Mouse (Mus musculus) G1E (cell line): ENCODE data around the gene Tsen54. TPM values are rescaled to one million over a fixed set of nuclear protein-coding genes. Genes with fewer than 3 reads are reported as not detected.
"Not testable (repeated sequence)": the region's sequence is repeated elsewhere in the genome, so short reads cannot be mapped to it uniquely, and the experiment has no call there.

ENCODE experiments used
- ATAC-seq: 2 replicates; pipeline ENCODE4 v1.8.0; 2016; ENCODE audit warnings: mild to moderate bottlenecking; ENCODE audit not compliant: insufficient number of reproducible peaks, poor library complexity, low FRiP score, severe bottlenecking; ENCODE audit errors: extremely low read depth
- DNase-seq: peaks from one replicate; pipeline ENCODE4 v3.0.0; 2012; ENCODE audit warnings: low spot score
- H3K27me3 ChIP-seq: 2 replicates; pipeline ENCODE4 v1.6.1; 2012; ENCODE audit warnings: mild to moderate bottlenecking, low read length, inconsistent platforms; ENCODE audit not compliant: insufficient read depth
- H3K36me3 ChIP-seq: replicated peaks from 2 replicates; pipeline ENCODE3; 2012; ENCODE audit warnings: mild to moderate bottlenecking, inconsistent platforms
- H3K4me1 ChIP-seq: 2 replicates; pipeline ENCODE4 v1.6.1; 2012; ENCODE audit warnings: low read depth, low read length, inconsistent platforms, mixed read lengths; ENCODE audit not compliant: insufficient read depth
- H3K4me3 ChIP-seq: 2 replicates; pipeline ENCODE4 v1.5.1; 2012; ENCODE audit warnings: low read depth, mild to moderate bottlenecking, inconsistent platforms, low read length, moderate library complexity, mixed read lengths
- H3K9me3 ChIP-seq: replicated peaks from 2 replicates; pipeline ENCODE4 v1.6.1; 2012; ENCODE audit warnings: inconsistent platforms
- CTCF ChIP-seq: IDR thresholded peaks from 2 replicates; pipeline ENCODE4 v1.5.1; 2012; ENCODE audit warnings: low read depth, low read length, inconsistent platforms, mixed read lengths
- GATA1 ChIP-seq: IDR thresholded peaks from 2 replicates; pipeline ENCODE4 v1.6.1; 2012; ENCODE audit warnings: borderline replicate concordance, low read length, inconsistent platforms, mixed read lengths
- GATA2 ChIP-seq: IDR thresholded peaks from 2 replicates; pipeline ENCODE4 v1.6.1; 2012; ENCODE audit warnings: low read depth, low read length, inconsistent platforms, borderline replicate concordance
- POLR2AphosphoS5 ChIP-seq: IDR thresholded peaks from 2 replicates; pipeline ENCODE4 v1.6.1; 2012; ENCODE audit warnings: low read depth, low read length, inconsistent platforms; ENCODE audit not compliant: insufficient replicate concordance
- TAL1 ChIP-seq: conservative IDR thresholded peaks from 2 replicates; pipeline ENCODE4 v1.6.1; 2012; ENCODE audit warnings: low read depth, low read length, inconsistent platforms, mixed read lengths
- polyA plus RNA-seq: library from polyadenylated mRNA; stranded (reverse); fragments of >175 nt; gene quantifications from 2 replicates; pipeline ENCODE4 v1.2.3, GENCODE M21; 2012
- total RNA-seq, 2 experiments: library from RNA; stranded (forward) in 1 of 2; stranded (reverse) in 1 of 2; fragments of 200-1000 nt in 1 of 2; fragments of >200 nt in 1 of 2; fragmentation: Nextera tagmentation in 1 of 2; gene quantifications; 2 replicates each; pipeline ENCODE4 v1.2.3; 2014 to 2017

The Tsen54 gene
- total and polyA plus RNA-seq, 3 experiments: 6.6 to 37.5 (median 18.7) TPM

GRCm38 (mm10) chr11:115845819-115846218 lies 31.3 kb downstream of the Tsen54 start:
- TF ChIP-seq GATA1: no peak
- TF ChIP-seq TAL1: no peak
- TF ChIP-seq POLR2AphosphoS5: no peak
- no peak for TF ChIP-seq GATA2
- TF ChIP-seq CTCF: no peak
- H3K36me3 ChIP-seq: peaks cover 71% of the 10 kb centered on the region
- peaks cover 37% of the 10 kb centered on the region for H3K4me1 ChIP-seq
- no peaks in the 10 kb centered on the region for H3K27me3 ChIP-seq
- no peak for ATAC-seq
- H3K4me3 ChIP-seq: no peak overlapping the region
- no peaks in the 10 kb centered on the region for H3K9me3 ChIP-seq
- no peak for DNase-seq

GRCm38 (mm10) chr11:115854674-115855073 lies 40.1 kb downstream of the Tsen54 start:
- ATAC-seq (no peak), DNase-seq (no peak)
- Histone ChIP-seq H3K9me3 (no peaks in the 10 kb centered on the region), H3K4me3 (no peak overlapping the region), H3K27me3 (peaks cover 19% of the 10 kb centered on the region), H3K4me1 (peaks cover 7% of the 10 kb centered on the region; the same call in 1 of the 2 replicates), H3K36me3 (peaks cover 59% of the 10 kb centered on the region)
- TF ChIP-seq GATA1 (no peak), GATA2 (no peak), TAL1 (no peak), POLR2AphosphoS5 (no peak), CTCF (no peak)

- H3K4me1 ChIP-seq: peaks cover 11% of the 10 kb centered on the region; the same call in 1 of the 2 replicates
- not testable (repeated sequence) for DNase-seq, H3K4me3 ChIP-seq, H3K9me3 ChIP-seq, ATAC-seq
- H3K27me3 ChIP-seq: peaks cover 40% of the 10 kb centered on the region
- H3K36me3 ChIP-seq: peaks cover 35% of the 10 kb centered on the region
Observed at GRCm38 (mm10) chr11:115857146-115857545, 42.6 kb downstream of the Tsen54 start.

GRCm38 (mm10) chr11:115857936-115858335 lies 43.4 kb downstream of the Tsen54 start:
- ATAC-seq (no peak), DNase-seq (no peak)
- Histone ChIP-seq H3K4me1 (peaks cover 11% of the 10 kb centered on the region; the same call in 1 of the 2 replicates), H3K36me3 (peaks cover 27% of the 10 kb centered on the region), H3K4me3 (no peak overlapping the region), H3K27me3 (peaks cover 48% of the 10 kb centered on the region), H3K9me3 (no peaks in the 10 kb centered on the region)
- TF ChIP-seq GATA2 (no peak), GATA1 (no peak), CTCF (no peak), TAL1 (no peak), POLR2AphosphoS5 (no peak)

- peak within 1 kb of the TSS; percentile 13; the same call in 1 of the 2 replicates for H3K4me3 ChIP-seq
- peaks cover 23% of the 10 kb centered on the region for H3K36me3 ChIP-seq
- TF ChIP-seq TAL1 (no peak), POLR2AphosphoS5 (no peak), GATA1 (no peak), CTCF (no peak), GATA2 (no peak)
- no peak for DNase-seq
- no peak for ATAC-seq
- peaks cover 11% of the 10 kb centered on the region; the same call in 1 of the 2 replicates for H3K4me1 ChIP-seq
- H3K9me3 ChIP-seq: no peaks in the 10 kb centered on the region
- H3K27me3 ChIP-seq: peaks cover 52% of the 10 kb centered on the region
Observed at GRCm38 (mm10) chr11:115858354-115858753, 43.8 kb downstream of the Tsen54 start, which contains the start of gene Myo15b. Myo15b (plus strand) TSS chr11:115858406.

- H3K9me3 ChIP-seq: no peaks in the 10 kb centered on the region
- ATAC-seq (no peak; the same call in 1 of the 2 replicates), DNase-seq (peak; percentile 84)
- peaks cover 13% of the 10 kb centered on the region for H3K36me3 ChIP-seq
- peak; percentile 44; the same call in 1 of the 2 replicates for TF ChIP-seq CTCF
- no peak for TF ChIP-seq POLR2AphosphoS5
- H3K27me3 ChIP-seq: peaks cover 56% of the 10 kb centered on the region
- H3K4me3 ChIP-seq: peak overlapping the region; percentile 13; the same call in 1 of the 2 replicates
- peaks cover 11% of the 10 kb centered on the region; the same call in 1 of the 2 replicates for H3K4me1 ChIP-seq
Observed at GRCm38 (mm10) chr11:115859143-115859945, 44.8 kb downstream of the Tsen54 start.
